Mouse (Mus musculus): Measurements from ENCODE around the gene Cgnl1. TPM values are rescaled to one million over a fixed set of nuclear protein-coding genes. Genes with fewer than 3 reads are reported as not detected.

The Cgnl1 gene
- polyA plus RNA-seq, 1 experiment from 2014 or later = 2.3 TPM

GRCm38 (mm10) chr9:71664855-71665254 is 106.5 kb downstream of the Cgnl1 start:
- H3K36me3 ChIP-seq (ENCODE audit: control insufficient read depth, insufficient read depth, low read length) = no peaks in the 10 kb centered on the region
- no peak overlapping the region for H3K27ac ChIP-seq (ENCODE audit: low read depth, low read length)
- no peaks in the 10 kb centered on the region for H3K9me3 ChIP-seq (replicated peaks; ENCODE audit: control insufficient read depth, low read length)
- H3K4me1 ChIP-seq (ENCODE audit: control insufficient read depth, insufficient read depth, low read length) = no peaks in the 10 kb centered on the region
- H3K27me3 ChIP-seq (replicated peaks; ENCODE audit: control insufficient read depth, insufficient read depth, low read length) = no peaks in the 10 kb centered on the region
- H3K9ac ChIP-seq (ENCODE audit: low read length) = no peak overlapping the region
- no peak overlapping the region for H3K4me2 ChIP-seq (ENCODE audit: low read length)
- ATAC-seq (no peak), DNase-seq (ENCODE audit: low spot score) (no peak)
- no peak overlapping the region for H3K4me3 ChIP-seq (ENCODE audit: low read depth, low read length)
- 80% methylated on average over 3 of the region's 3 CpGs for WGBS

GRCm38 (mm10) chr9:71663421-71664217 is 107.8 kb downstream of the Cgnl1 start:
- DNase-seq (ENCODE audit: low spot score) (no peak), ATAC-seq (no peak)
- Histone ChIP-seq H3K4me1 (ENCODE audit: control insufficient read depth, insufficient read depth, low read length) (no peaks in the 10 kb centered on the region), H3K27me3 (replicated peaks; ENCODE audit: control insufficient read depth, insufficient read depth, low read length) (no peaks in the 10 kb centered on the region), H3K9ac (ENCODE audit: low read length) (no peak overlapping the region), H3K36me3 (ENCODE audit: control insufficient read depth, insufficient read depth, low read length) (no peaks in the 10 kb centered on the region), H3K27ac (ENCODE audit: low read depth, low read length) (no peak overlapping the region), H3K9me3 (replicated peaks; ENCODE audit: control insufficient read depth, low read length) (no peaks in the 10 kb centered on the region), H3K4me3 (ENCODE audit: low read depth, low read length) (no peak overlapping the region), H3K4me2 (ENCODE audit: low read length) (no peak overlapping the region)
- WGBS = 50% methylated on average over 11 of the region's 11 CpGs

- H3K4me2 ChIP-seq (ENCODE audit: low read length) = no peak overlapping the region
- no peak overlapping the region for H3K4me3 ChIP-seq (ENCODE audit: low read depth, low read length)
- ATAC-seq (no peak), DNase-seq (ENCODE audit: low spot score) (no peak)
- no peaks in the 10 kb centered on the region for H3K9me3 ChIP-seq (replicated peaks; ENCODE audit: control insufficient read depth, low read length)
- H3K36me3 ChIP-seq (ENCODE audit: control insufficient read depth, insufficient read depth, low read length) = no peaks in the 10 kb centered on the region
- 75% methylated on average over 9 of the region's 9 CpGs for WGBS
- H3K27me3 ChIP-seq (replicated peaks; ENCODE audit: control insufficient read depth, insufficient read depth, low read length) = no peaks in the 10 kb centered on the region
- no peak overlapping the region for H3K9ac ChIP-seq (ENCODE audit: low read length)
- H3K27ac ChIP-seq (ENCODE audit: low read depth, low read length) = no peak overlapping the region
- H3K4me1 ChIP-seq (ENCODE audit: control insufficient read depth, insufficient read depth, low read length) = no peaks in the 10 kb centered on the region
Measured at GRCm38 (mm10) chr9:71660540-71660939, 110.9 kb downstream of the Cgnl1 start.

GRCm38 (mm10) chr9:71659681-71660080 is 111.7 kb downstream of the Cgnl1 start:
- ATAC-seq = no peak
- H3K27ac ChIP-seq (ENCODE audit: low read depth, low read length) = no peak overlapping the region
- H3K4me3 ChIP-seq (ENCODE audit: low read depth, low read length) = no peak overlapping the region
- no peak for DNase-seq (ENCODE audit: low spot score)
- no peaks in the 10 kb centered on the region for H3K36me3 ChIP-seq (ENCODE audit: control insufficient read depth, insufficient read depth, low read length)
- H3K4me1 ChIP-seq (ENCODE audit: control insufficient read depth, insufficient read depth, low read length) = no peaks in the 10 kb centered on the region
- no peaks in the 10 kb centered on the region for H3K27me3 ChIP-seq (replicated peaks; ENCODE audit: control insufficient read depth, insufficient read depth, low read length)
- H3K9ac ChIP-seq (ENCODE audit: low read length) = no peak overlapping the region
- WGBS = 70% methylated on average over 5 of the region's 5 CpGs
- no peak overlapping the region for H3K4me2 ChIP-seq (ENCODE audit: low read length)
- no peaks in the 10 kb centered on the region for H3K9me3 ChIP-seq (replicated peaks; ENCODE audit: control insufficient read depth, low read length)

- Histone ChIP-seq H3K9me3 (replicated peaks; ENCODE audit: control insufficient read depth, low read length) (no peaks in the 10 kb centered on the region), H3K27me3 (replicated peaks; ENCODE audit: control insufficient read depth, insufficient read depth, low read length) (no peaks in the 10 kb centered on the region), H3K4me3 (ENCODE audit: low read depth, low read length) (no peak overlapping the region), H3K4me1 (ENCODE audit: control insufficient read depth, insufficient read depth, low read length) (no peaks in the 10 kb centered on the region), H3K36me3 (ENCODE audit: control insufficient read depth, insufficient read depth, low read length) (no peaks in the 10 kb centered on the region), H3K9ac (ENCODE audit: low read length) (no peak overlapping the region), H3K4me2 (ENCODE audit: low read length) (no peak overlapping the region), H3K27ac (ENCODE audit: low read depth, low read length) (no peak overlapping the region)
- WGBS = 96% methylated on average over 1 of the region's 1 CpGs
- ATAC-seq (no peak), DNase-seq (ENCODE audit: low spot score) (no peak)
Measured at GRCm38 (mm10) chr9:71657199-71657598, 114.2 kb downstream of the Cgnl1 start.

- ATAC-seq = no peak
- 89% methylated on average over 3 of the region's 3 CpGs for WGBS
Measured at GRCm38 (mm10) chr9:71654861-71655260, 116.5 kb downstream of the Cgnl1 start.

GRCm38 (mm10) chr9:71646115-71646514 is 125.3 kb downstream of the Cgnl1 start:
- no peaks in the 10 kb centered on the region for H3K36me3 ChIP-seq (ENCODE audit: control insufficient read depth, insufficient read depth, low read length)
- H3K4me3 ChIP-seq (ENCODE audit: low read depth, low read length) = no peak overlapping the region
- ATAC-seq (0 out of 2 replicates have a peak, but pooled peaks have one; percentile 34), DNase-seq (ENCODE audit: low spot score) (peak; percentile 89)
- no peaks in the 10 kb centered on the region for H3K27me3 ChIP-seq (replicated peaks; ENCODE audit: control insufficient read depth, insufficient read depth, low read length)
- H3K4me2 ChIP-seq (ENCODE audit: low read length) = no peak overlapping the region
- WGBS = 35% methylated on average over 6 of the region's 6 CpGs
- H3K9ac ChIP-seq (ENCODE audit: low read length) = no peak overlapping the region
- no peaks in the 10 kb centered on the region for H3K9me3 ChIP-seq (replicated peaks; ENCODE audit: control insufficient read depth, low read length)
- no peak overlapping the region for H3K27ac ChIP-seq (ENCODE audit: low read depth, low read length)
- no peaks in the 10 kb centered on the region for H3K4me1 ChIP-seq (ENCODE audit: control insufficient read depth, insufficient read depth, low read length)

More at GRCm38 (mm10) chr9:71654861-71655260, 116.5 kb downstream of the Cgnl1 start:
- H3K9ac ChIP-seq (ENCODE audit: low read length) = no peak overlapping the region
- H3K4me3 ChIP-seq (ENCODE audit: low read depth, low read length) = no peak overlapping the region
- no peaks in the 10 kb centered on the region for H3K27me3 ChIP-seq (replicated peaks; ENCODE audit: control insufficient read depth, insufficient read depth, low read length)
- H3K27ac ChIP-seq (ENCODE audit: low read depth, low read length) = no peak overlapping the region
- H3K4me2 ChIP-seq (ENCODE audit: low read length) = no peak overlapping the region
- DNase-seq (ENCODE audit: low spot score) = no peak
- no peaks in the 10 kb centered on the region for H3K4me1 ChIP-seq (ENCODE audit: control insufficient read depth, insufficient read depth, low read length)
- no peaks in the 10 kb centered on the region for H3K36me3 ChIP-seq (ENCODE audit: control insufficient read depth, insufficient read depth, low read length)
- H3K9me3 ChIP-seq (replicated peaks; ENCODE audit: control insufficient read depth, low read length) = no peaks in the 10 kb centered on the region

- no peaks in the 10 kb centered on the region for H3K4me1 ChIP-seq (ENCODE audit: control insufficient read depth, insufficient read depth, low read length)
- no peaks in the 10 kb centered on the region for H3K9me3 ChIP-seq (replicated peaks; ENCODE audit: control insufficient read depth, low read length)
- no peak overlapping the region for H3K27ac ChIP-seq (ENCODE audit: low read depth, low read length)
- WGBS = 93% methylated on average over 4 of the region's 4 CpGs
- H3K9ac ChIP-seq (ENCODE audit: low read length) = no peak overlapping the region
- no peaks in the 10 kb centered on the region for H3K27me3 ChIP-seq (replicated peaks; ENCODE audit: control insufficient read depth, insufficient read depth, low read length)
- H3K4me3 ChIP-seq (ENCODE audit: low read depth, low read length) = no peak overlapping the region
- no peak for DNase-seq (ENCODE audit: low spot score)
- no peak overlapping the region for H3K4me2 ChIP-seq (ENCODE audit: low read length)
- no peaks in the 10 kb centered on the region for H3K36me3 ChIP-seq (ENCODE audit: control insufficient read depth, insufficient read depth, low read length)
- ATAC-seq = no peak
Measured at GRCm38 (mm10) chr9:71643611-71644010, 127.8 kb downstream of the Cgnl1 start.

- Histone ChIP-seq H3K4me2 (ENCODE audit: low read length) (no peak overlapping the region), H3K4me3 (ENCODE audit: low read depth, low read length) (no peak overlapping the region), H3K4me1 (ENCODE audit: control insufficient read depth, insufficient read depth, low read length) (no peaks in the 10 kb centered on the region), H3K36me3 (ENCODE audit: control insufficient read depth, insufficient read depth, low read length) (no peaks in the 10 kb centered on the region), H3K9ac (ENCODE audit: low read length) (no peak overlapping the region), H3K27ac (ENCODE audit: low read depth, low read length) (no peak overlapping the region), H3K9me3 (replicated peaks; ENCODE audit: control insufficient read depth, low read length) (no peaks in the 10 kb centered on the region), H3K27me3 (replicated peaks; ENCODE audit: control insufficient read depth, insufficient read depth, low read length) (no peaks in the 10 kb centered on the region)
- 92% methylated on average over 3 of the region's 3 CpGs for WGBS
- ATAC-seq = no peak
- no peak for DNase-seq (ENCODE audit: low spot score)
Measured at GRCm38 (mm10) chr9:71642270-71642669, 129.1 kb downstream of the Cgnl1 start.

All from forebrain, embryonic 14.5 days (tissue).